Mouse (Mus musculus): ENCODE results near the gene Rnf217. TPM values are rescaled to one million over a fixed set of nuclear protein-coding genes. Genes with fewer than 3 reads are reported as not detected.
A peak's percentile ranks its signal among the peaks of the same experiment; 100 is the strongest.

The Rnf217 gene
- 1 to 10 TPM; 6.5 to 6.9 TPM for total RNA-seq (2021)

GRCm38 (mm10) chr10:31609066-31609961 is at the start of gene Rnf217:
Gene Rnf217 (minus strand): TSS chr10:31609184.
- DNase-seq (ENCODE audit: extremely low spot score in 1 of 2, low spot score in 1 of 2): peak; percentile 57 to 64

- DNase-seq (ENCODE audit: extremely low spot score in 1 of 2, low spot score in 1 of 2): no peak
Observed at GRCm38 (mm10) chr10:31647270-31647669, 38.3 kb upstream of the Rnf217 start.

- no peak for DNase-seq (ENCODE audit: extremely low spot score in 1 of 2, low spot score in 1 of 2)
Observed at GRCm38 (mm10) chr10:31646083-31646482, 37.1 kb upstream of the Rnf217 start.

GRCm38 (mm10) chr10:31635098-31635497 is 26.1 kb upstream of the Rnf217 start:
- no peak for DNase-seq (ENCODE audit: extremely low spot score in 1 of 2, low spot score in 1 of 2)

GRCm38 (mm10) chr10:31632005-31632404 is 23.0 kb upstream of the Rnf217 start:
- DNase-seq (ENCODE audit: extremely low spot score in 1 of 2, low spot score in 1 of 2): no peak

- DNase-seq (ENCODE audit: extremely low spot score in 1 of 2, low spot score in 1 of 2): no peak
Observed at GRCm38 (mm10) chr10:31615355-31615754, 6.4 kb upstream of the Rnf217 start.

- peak in 1 of 2 experiments; percentile 21 for DNase-seq (ENCODE audit: extremely low spot score in 1 of 2, low spot score in 1 of 2)
Observed at GRCm38 (mm10) chr10:31614111-31614510, 5.1 kb upstream of the Rnf217 start.

- DNase-seq (ENCODE audit: extremely low spot score in 1 of 2, low spot score in 1 of 2): peak; percentile 14 to 19
Observed at GRCm38 (mm10) chr10:31608441-31609065, 431 bp downstream of the Rnf217 start.

GRCm38 (mm10) chr10:31606981-31607867 is 1.8 kb downstream of the Rnf217 start:
- no peak for DNase-seq (ENCODE audit: extremely low spot score in 1 of 2, low spot score in 1 of 2)

GRCm38 (mm10) chr10:31603855-31604254 is 5.1 kb downstream of the Rnf217 start:
- DNase-seq (ENCODE audit: extremely low spot score in 1 of 2, low spot score in 1 of 2): no peak

GRCm38 (mm10) chr10:31600116-31600515 is 8.9 kb downstream of the Rnf217 start:
- DNase-seq (ENCODE audit: extremely low spot score in 1 of 2, low spot score in 1 of 2): no peak

- DNase-seq (ENCODE audit: extremely low spot score in 1 of 2, low spot score in 1 of 2): no peak
Observed at GRCm38 (mm10) chr10:31597886-31598285, 11.1 kb downstream of the Rnf217 start.

- no peak for DNase-seq (ENCODE audit: extremely low spot score in 1 of 2, low spot score in 1 of 2)
Observed at GRCm38 (mm10) chr10:31596804-31597203, 12.2 kb downstream of the Rnf217 start.

GRCm38 (mm10) chr10:31595326-31595725 is 13.7 kb downstream of the Rnf217 start:
- no peak for DNase-seq (ENCODE audit: extremely low spot score in 1 of 2, low spot score in 1 of 2)

GRCm38 (mm10) chr10:31592741-31593524 is 16.1 kb downstream of the Rnf217 start:
- DNase-seq (ENCODE audit: extremely low spot score in 1 of 2, low spot score in 1 of 2): no peak

GRCm38 (mm10) chr10:31592095-31592740 is 16.8 kb downstream of the Rnf217 start:
- DNase-seq (ENCODE audit: extremely low spot score in 1 of 2, low spot score in 1 of 2): no peak

- no peak for DNase-seq (ENCODE audit: extremely low spot score in 1 of 2, low spot score in 1 of 2)
Observed at GRCm38 (mm10) chr10:31580722-31581121, 28.3 kb downstream of the Rnf217 start.

- no peak for DNase-seq (ENCODE audit: extremely low spot score in 1 of 2, low spot score in 1 of 2)
Observed at GRCm38 (mm10) chr10:31580073-31580472, 28.9 kb downstream of the Rnf217 start.

- DNase-seq (ENCODE audit: extremely low spot score in 1 of 2, low spot score in 1 of 2): no peak
Observed at GRCm38 (mm10) chr10:31573267-31573666, 35.7 kb downstream of the Rnf217 start.
